Mouse (Mus musculus) MEL (cell line): ENCODE data around the gene Shisal2a. TPM values are rescaled to one million over a fixed set of nuclear protein-coding genes. Genes with fewer than 3 reads are reported as not detected.
A peak's percentile ranks its signal among the peaks of the same experiment; 100 is the strongest.

Experiments used
- DNase-seq: peaks from one replicate; pipeline ENCODE4 v3.0.0; 2011; ENCODE audit warnings: low read depth, low spot score
- H3K27ac ChIP-seq: 2 replicates; pipeline ENCODE4 v1.5.1; 2012; ENCODE audit warnings: low read depth, mild to moderate bottlenecking, control low read depth, low read length, moderate library complexity; ENCODE audit not compliant: control insufficient read depth
- H3K27me3 ChIP-seq, 2 experiments: fragments of 150-350 bp in 1 of 2; sonication (generic) in 1 of 2; 2 replicates each; pipeline ENCODE4 v1.6.1; 2012; ENCODE audit warnings: low read length in 2 of 2, mild to moderate bottlenecking in 2 of 2, improper control_type of control experiment in 1 of 2, moderate library complexity in 1 of 2; ENCODE audit not compliant: insufficient read depth in 2 of 2, control insufficient read depth in 1 of 2
- H3K36me3 ChIP-seq, 2 experiments: 2 replicates each; pipeline ENCODE4 v1.6.1; 2012 to 2014; ENCODE audit warnings: low read length in 2 of 2, improper control_type of control experiment in 1 of 2, inconsistent platforms in 1 of 2, mild to moderate bottlenecking in 1 of 2; ENCODE audit not compliant: insufficient read depth in 2 of 2, control insufficient read depth in 1 of 2
- H3K4me1 ChIP-seq, 2 experiments: fragments of 150-350 bp in 1 of 2; sonication (generic) in 1 of 2; 2 replicates each; pipeline ENCODE4 v1.6.1; 2012; ENCODE audit warnings: low read length in 2 of 2, improper control_type of control experiment in 1 of 2, mild to moderate bottlenecking in 1 of 2; ENCODE audit not compliant: insufficient read depth in 2 of 2, control insufficient read depth in 1 of 2
- H3K4me3 ChIP-seq, 2 experiments: fragments of 150-350 bp in 1 of 2; sonication (generic) in 1 of 2; 2 replicates each; pipeline ENCODE4 v1.5.1; 2012; ENCODE audit warnings: low read depth in 2 of 2, low read length in 2 of 2, mild to moderate bottlenecking in 2 of 2, moderate library complexity in 2 of 2, control low read depth in 1 of 2, improper control_type of control experiment in 1 of 2; ENCODE audit not compliant: control insufficient read depth in 1 of 2, insufficient read depth in 1 of 2
- H3K79me2 ChIP-seq: 2 replicates; pipeline ENCODE4 v1.6.1; 2012; ENCODE audit warnings: mild to moderate bottlenecking, low read length, moderate library complexity; ENCODE audit not compliant: control insufficient read depth, poor library complexity, insufficient read depth
- H3K9ac ChIP-seq: 2 replicates; pipeline ENCODE4 v1.6.1; 2012; ENCODE audit warnings: low read depth, mild to moderate bottlenecking, control low read depth, low read length, moderate library complexity; ENCODE audit not compliant: control insufficient read depth, poor library complexity, severe bottlenecking
- H3K9me3 ChIP-seq: fragments of 150-350 bp; sonication (generic); replicated peaks from 2 replicates; pipeline ENCODE4 v1.6.1; 2012; ENCODE audit warnings: mild to moderate bottlenecking, low read length, improper control_type of control experiment, moderate library complexity; ENCODE audit not compliant: insufficient read depth
- CTCF ChIP-seq, 3 experiments: IDR thresholded peaks in 2 of 3; conservative IDR thresholded peaks in 1 of 3; 2 replicates each; pipeline ENCODE4 v1.5.1; 2011 to 2012; ENCODE audit warnings: low read length in 3 of 3, low read depth in 2 of 3, mild to moderate bottlenecking in 2 of 3, improper control_type of control experiment in 1 of 3, inconsistent platforms in 1 of 3, mixed read lengths in 1 of 3, moderate library complexity in 1 of 3; ENCODE audit not compliant: control insufficient read depth in 1 of 3, insufficient read depth in 1 of 3, poor library complexity in 1 of 3, severe bottlenecking in 1 of 3
- KAT2A ChIP-seq: conservative IDR thresholded peaks from 2 replicates; pipeline ENCODE4 v1.6.1; 2012; ENCODE audit warnings: low read depth, low read length, improper control_type of control experiment, inconsistent platforms
- MAFK ChIP-seq: IDR thresholded peaks from 2 replicates; pipeline ENCODE4 v1.6.1; 2011; ENCODE audit warnings: low read depth, mild to moderate bottlenecking, low read length, improper control_type of control experiment, borderline replicate concordance
- MAX ChIP-seq: IDR thresholded peaks from 2 replicates; pipeline ENCODE4 v1.6.1; 2011; ENCODE audit warnings: low read length, improper control_type of control experiment
- MEF2A ChIP-seq: IDR thresholded peaks from 2 replicates; pipeline ENCODE4 v1.6.1; 2014; ENCODE audit warnings: low read depth, mild to moderate bottlenecking, inconsistent platforms, low read length, improper control_type of control experiment; ENCODE audit not compliant: poor library complexity, insufficient replicate concordance, severe bottlenecking; ENCODE audit errors: extremely low read depth
- RAD21 ChIP-seq: IDR thresholded peaks from 2 replicates; pipeline ENCODE4 v1.6.1; 2011; ENCODE audit warnings: mild to moderate bottlenecking, low read depth, low read length, improper control_type of control experiment
- RCOR1 ChIP-seq: IDR thresholded peaks from 2 replicates; pipeline ENCODE4 v1.6.1; 2012; ENCODE audit warnings: low read depth, mild to moderate bottlenecking, inconsistent platforms, low read length, improper control_type of control experiment
- SMC3 ChIP-seq: IDR thresholded peaks from 2 replicates; pipeline ENCODE4 v1.6.1; 2011; ENCODE audit warnings: low read depth, low read length, improper control_type of control experiment
- TAL1 ChIP-seq: IDR thresholded peaks from 2 replicates; pipeline ENCODE4 v1.6.1; 2012; ENCODE audit warnings: mild to moderate bottlenecking, inconsistent platforms, low read length, moderate library complexity, mixed read lengths
- USF1 ChIP-seq: IDR thresholded peaks from 2 replicates; pipeline ENCODE4 v1.6.1; 2014; ENCODE audit warnings: low read depth, mild to moderate bottlenecking, inconsistent platforms, low read length, improper control_type of control experiment, moderate library complexity
- ZC3H11A ChIP-seq: IDR thresholded peaks from 2 replicates; pipeline ENCODE4 v1.6.1; 2012; ENCODE audit warnings: low read depth, mild to moderate bottlenecking, inconsistent platforms, low read length, improper control_type of control experiment
- ZNF384 ChIP-seq: IDR thresholded peaks from 2 replicates; pipeline ENCODE4 v1.6.1; 2012; ENCODE audit warnings: low read depth, mild to moderate bottlenecking, inconsistent platforms, low read length, improper control_type of control experiment
- polyA plus RNA-seq, 2 experiments: library from polyadenylated mRNA; stranded (reverse) in 1 of 2; unstranded in 1 of 2; fragments of >175 nt in 1 of 2; fragments of >200 nt in 1 of 2; gene quantifications; 2 replicates each; pipeline versions ENCODE4 v1.2.1 to v1.2.4; 2012; ENCODE audit warnings: low replicate concordance in 2 of 2, low read depth in 1 of 2; ENCODE audit not compliant: insufficient read length in 2 of 2, insufficient read depth in 1 of 2, missing spikeins in 1 of 2
- total RNA-seq: library from RNA; depleted of rRNA; stranded (reverse); fragments of 300-350 nt; gene quantifications from 2 replicates; pipeline ENCODE4 v1.2.3, GENCODE M21; 2012

Shisal2a gene
- total and polyA plus RNA-seq, 3 experiments, result not detected

- no peaks in the 10 kb centered on the region for H3K9me3 ChIP-seq
- no peak for TF ChIP-seq USF1
- TF ChIP-seq KAT2A, result no peak
- TF ChIP-seq ZNF384, result 0 out of 2 replicates have a peak, but pooled peaks have one; percentile 8
- TF ChIP-seq, all 39 proteins: peak for 1
- no peak overlapping the region for H3K4me3 ChIP-seq
- H3K79me2 ChIP-seq, result no peaks in the 10 kb centered on the region
- H3K36me3 ChIP-seq, result no peaks in the 10 kb centered on the region; a peak in 1 of 4 replicates
- H3K4me1 ChIP-seq, result peaks cover 0 to 7% of the 10 kb centered on the region in 2 experiments; a peak in 2 of 4 replicates
- no peak for DNase-seq
- H3K9ac ChIP-seq, result no peak overlapping the region
- no peaks in the 10 kb centered on the region for H3K27me3 ChIP-seq
- H3K27ac ChIP-seq, result no peak overlapping the region
Observed at GRCm38 (mm10) chr4:108344631-108345083, 38.5 kb downstream of the Shisal2a start.

GRCm38 (mm10) chr4:108339277-108339690 is 43.9 kb downstream of the Shisal2a start:
- Histone ChIP-seq H3K9me3 (no peaks in the 10 kb centered on the region), H3K79me2 (no peaks in the 10 kb centered on the region), H3K9ac (no peak overlapping the region), H3K27ac (no peak overlapping the region), H3K4me3 (no peak overlapping the region), H3K36me3 (no peaks in the 10 kb centered on the region; a peak in 2 of 4 replicates), H3K27me3 (no peaks in the 10 kb centered on the region), H3K4me1 (no peaks in the 10 kb centered on the region; a peak in 1 of 4 replicates)
- DNase-seq, result peak; percentile 72
- TF ChIP-seq ZNF384 (peak; percentile 65), TAL1 (no peak), ZC3H11A (peak; percentile 86), RAD21 (peak; percentile 89), CTCF (IDR thresholded peaks at IDR 0.05 in 2 of 3, conservative IDR thresholded peaks at IDR 0.05 in 1 of 3; ENCODE audit: control insufficient read depth in 1 of 3, insufficient read depth in 1 of 3, low read depth in 2 of 3, low read length in 3 of 3, poor library complexity in 1 of 3, severe bottlenecking in 1 of 3) (peak; percentile 30 to 86 (median 63)), SMC3 (peak; percentile 90)

- H3K27ac ChIP-seq, result no peak overlapping the region
Observed at GRCm38 (mm10) chr4:108338811-108339210, 44.3 kb downstream of the Shisal2a start.

More at GRCm38 (mm10) chr4:108338811-108339210, 44.3 kb downstream of the Shisal2a start:
- Histone ChIP-seq H3K4me3 (no peak overlapping the region), H3K79me2 (no peaks in the 10 kb centered on the region), H3K36me3 (no peaks in the 10 kb centered on the region; a peak in 3 of 4 replicates), H3K4me1 (no peaks in the 10 kb centered on the region; a peak in 1 of 4 replicates), H3K27me3 (no peaks in the 10 kb centered on the region), H3K9me3 (no peaks in the 10 kb centered on the region), H3K9ac (no peak overlapping the region)
- TF ChIP-seq MAX (no peak), MEF2A (no peak), RCOR1 (no peak), MAFK (no peak)
- DNase-seq, result no peak
